Mouse (Mus musculus) kidney, embryonic 14.5 days (tissue): ENCODE measurements around the gene Morn5. TPM values are rescaled to one million over a fixed set of nuclear protein-coding genes. Genes with fewer than 3 reads are reported as not detected.

Source experiments
- polyA plus RNA-seq: library from polyadenylated mRNA; unstranded; fragments of >200 nt; fragmentation: Nextera tagmentation; extraction: Ambion mirVana; gene quantifications from 2 replicates; pipeline ENCODE4 v1.2.1, GENCODE M21; 2014

Morn5 gene
- polyA plus RNA-seq, 1 experiment from 2014 or later, result not detected

Other genes starting within 250 kb of the Morn5 start
- gene Ttll11, start 69.5 kb upstream of the Morn5 start, polyA plus RNA-seq, result 0.58 and 1.0 TPM in 2 replicates
- gene Ndufa8, start 52 bp upstream of the Morn5 start, polyA plus RNA-seq, result 238 and 244 TPM in 2 replicates
- 1.6 and 3.0 TPM in 2 replicates for gene Lhx6, start 56.0 kb downstream of the Morn5 start, polyA plus RNA-seq
- gene Mrrf, start 86.9 kb downstream of the Morn5 start, polyA plus RNA-seq, result 33.1 and 33.7 TPM in 2 replicates
- 62.1 and 77.1 TPM in 2 replicates for gene Rbm18, start 87.3 kb downstream of the Morn5 start, polyA plus RNA-seq
- 16.4 and 24.6 TPM in 2 replicates for gene Ptgs1, start 181.0 kb downstream of the Morn5 start, polyA plus RNA-seq